Mouse (Mus musculus) layer of hippocampus, adult 18-20 months (tissue): ENCODE results near the gene Lifr. TPM values are rescaled to one million over a fixed set of nuclear protein-coding genes. Genes with fewer than 3 reads are reported as not detected.

Experiments
- DNase-seq, 2 experiments: peaks; one replicate each; pipeline ENCODE4 v3.0.0; 2022; ENCODE audit warnings: low spot score in 2 of 2
- total RNA-seq, 2 experiments: library from RNA; stranded (reverse); gene quantifications; 2 replicates each; pipeline ENCODE4 v1.2.3; 2021

Lifr gene
- total RNA-seq, 2 experiments from 2014 or later: 57.9 to 65.4 TPM

GRCm38 (mm10) chr15:7197652-7198445, 107.4 kb downstream of the Lifr start:
- no peak for DNase-seq

GRCm38 (mm10) chr15:7198816-7199215, 108.4 kb downstream of the Lifr start:
- peak; percentile 15 to 47 for DNase-seq

- no peak for DNase-seq
Measured at GRCm38 (mm10) chr15:7200286-7200685, 109.9 kb downstream of the Lifr start.

GRCm38 (mm10) chr15:7201421-7202380, 111.3 kb downstream of the Lifr start:
- DNase-seq: no peak

- no peak for DNase-seq
Measured at GRCm38 (mm10) chr15:7202981-7203380, 112.6 kb downstream of the Lifr start.

GRCm38 (mm10) chr15:7203606-7204330, 113.4 kb downstream of the Lifr start:
- DNase-seq: no peak

- no peak for DNase-seq
Measured at GRCm38 (mm10) chr15:7204917-7205316, 114.5 kb downstream of the Lifr start.

GRCm38 (mm10) chr15:7206110-7206509, 115.7 kb downstream of the Lifr start:
- no peak for DNase-seq

- no peak for DNase-seq
Measured at GRCm38 (mm10) chr15:7207292-7207691, 116.9 kb downstream of the Lifr start.

- no peak for DNase-seq
Measured at GRCm38 (mm10) chr15:7208180-7208579, 117.8 kb downstream of the Lifr start.

GRCm38 (mm10) chr15:7213683-7214082, 123.3 kb downstream of the Lifr start:
- no peak for DNase-seq

GRCm38 (mm10) chr15:7215845-7216244, 125.4 kb downstream of the Lifr start:
- DNase-seq: no peak

GRCm38 (mm10) chr15:7216581-7217272, 126.3 kb downstream of the Lifr start:
- no peak for DNase-seq

- no peak for DNase-seq
Measured at GRCm38 (mm10) chr15:7217273-7217598, 126.8 kb downstream of the Lifr start.

GRCm38 (mm10) chr15:7222809-7223208, 132.4 kb downstream of the Lifr start:
- no peak for DNase-seq

GRCm38 (mm10) chr15:7224151-7224775, 133.8 kb downstream of the Lifr start:
- no peak for DNase-seq

- DNase-seq: peak; percentile 56 to 88
Measured at GRCm38 (mm10) chr15:7226225-7226624, 135.8 kb downstream of the Lifr start.

GRCm38 (mm10) chr15:7233393-7234090, 143.1 kb downstream of the Lifr start:
- DNase-seq: no peak

GRCm38 (mm10) chr15:7239904-7240303, 149.5 kb downstream of the Lifr start:
- DNase-seq: no peak

GRCm38 (mm10) chr15:7240950-7241349, 150.5 kb downstream of the Lifr start:
- peak; percentile 47 to 81 for DNase-seq
